Mouse (Mus musculus): ENCODE measurements around the gene Zfp536. TPM values are rescaled to one million over a fixed set of nuclear protein-coding genes. Genes with fewer than 3 reads are reported as not detected.
"Not testable (repeated sequence)": the region's sequence is repeated elsewhere in the genome, so short reads cannot be mapped to it uniquely, and the experiment has no call there.

Zfp536 gene
- polyA plus RNA-seq, 1 experiment from 2014 or later, result 8.0 TPM

DNA sequence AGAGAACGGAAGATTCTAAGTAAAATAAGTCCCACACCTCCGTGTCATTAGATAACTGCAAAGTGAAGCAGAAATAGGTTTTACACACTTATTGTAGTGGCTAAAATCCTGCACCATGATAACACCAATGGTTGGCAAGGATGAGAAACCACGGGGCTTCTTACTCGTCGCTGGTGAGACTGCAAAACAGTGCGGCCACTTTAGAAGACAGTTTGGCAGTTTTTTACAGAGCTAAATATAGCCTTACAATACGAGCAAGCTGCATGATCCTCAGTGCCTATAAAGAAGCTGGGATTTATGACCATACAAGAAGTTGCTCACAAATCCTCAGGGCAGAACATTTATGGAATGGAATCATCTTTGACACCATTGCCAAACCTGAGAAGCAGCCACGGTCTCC lies 45.7 kb downstream of the Zfp536 start:
- ATAC-seq (no peak), DNase-seq (ENCODE audit: low read depth, low spot score) (no peak)
- no peak for TF ChIP-seq CTCF (IDR thresholded peaks at IDR 0.05)
- ChIA-PET CTCF (interaction anchor here (1.0 kb wide), 1 partner anchor 14 kb away, joined by 4 read pairs; no protein-coding TSS in a partner anchor), POLR2A (interaction anchor here (0.7 kb wide), 1 partner anchor 36 kb away, joined by 3 read pairs; no protein-coding TSS in a partner anchor)
- H3K27me3 ChIP-seq, result no peaks in the 10 kb centered on the region
- in situ Hi-C loops (cut with MboI; ENCODE audit: low pct_unique_long_range_greater_than_20kb), result no loop called here

DNA sequence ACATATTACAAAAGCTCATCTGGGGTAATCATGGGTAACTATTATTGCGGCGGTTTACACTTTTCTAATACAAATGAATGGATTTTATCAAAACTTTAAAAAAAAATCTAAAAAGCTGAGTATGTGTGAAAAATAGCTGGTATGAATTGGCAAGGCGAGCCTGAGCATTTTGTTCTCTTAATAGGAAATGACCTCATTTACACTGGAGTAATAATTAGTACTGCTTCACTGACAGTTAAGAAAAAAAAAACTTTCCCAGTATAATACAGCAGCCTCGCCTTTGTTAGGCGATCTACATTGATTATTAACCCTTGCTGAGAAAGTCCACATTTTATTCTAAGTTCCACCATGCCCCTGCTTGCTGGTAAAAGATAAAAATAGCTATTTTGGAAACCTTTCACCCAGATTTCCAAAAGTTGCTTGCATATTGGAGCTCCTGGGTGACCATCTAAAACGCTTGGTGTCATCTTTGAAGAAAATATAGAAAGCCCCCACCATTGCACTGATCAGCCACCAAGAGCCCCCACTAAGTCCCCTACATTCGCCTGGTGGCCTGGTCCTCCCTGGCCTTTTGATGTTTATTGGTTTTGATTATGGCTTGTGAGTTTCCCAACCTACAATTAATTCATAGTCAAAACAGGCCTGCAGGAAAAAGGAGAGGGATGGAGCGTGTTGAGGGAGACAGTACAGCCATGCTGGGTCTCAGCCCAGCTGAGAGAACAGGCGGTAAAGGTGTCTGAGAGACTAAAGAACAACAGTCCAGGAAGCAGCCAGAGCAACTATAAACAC lies 49.2 kb downstream of the Zfp536 start:
- in situ Hi-C loops (cut with MboI; ENCODE audit: low pct_unique_long_range_greater_than_20kb), result no loop called here
- no peak for TF ChIP-seq CTCF (IDR thresholded peaks at IDR 0.05)
- CTCF ChIA-PET, result interaction anchor here (1.5 kb wide), 1 partner anchor 91 kb away, joined by 4 read pairs; no protein-coding TSS in a partner anchor
- H3K27me3 ChIP-seq, result no peaks in the 10 kb centered on the region
- ATAC-seq (no peak), DNase-seq (ENCODE audit: low read depth, low spot score) (no peak)
- POLR2A ChIA-PET, result interaction anchor here (1.0 kb wide), 1 partner anchor 44 kb away, joined by 3 read pairs; no protein-coding TSS in a partner anchor

GRCm38 (mm10) chr7:37723191-37723592 lies 50.2 kb downstream of the Zfp536 start:
- ATAC-seq, result no peak
- CTCF ChIA-PET, result interaction anchor here (1.5 kb wide), 1 partner anchor 90 kb away, joined by 4 read pairs; no protein-coding TSS in a partner anchor
- POLR2A ChIA-PET, result no interaction called here
- TF ChIP-seq CTCF (IDR thresholded peaks at IDR 0.05), result no peak
- no peaks in the 10 kb centered on the region for H3K27me3 ChIP-seq
- DNase-seq (ENCODE audit: low read depth, low spot score), result no peak
- in situ Hi-C loops (cut with MboI; ENCODE audit: low pct_unique_long_range_greater_than_20kb), result no loop called here

DNA sequence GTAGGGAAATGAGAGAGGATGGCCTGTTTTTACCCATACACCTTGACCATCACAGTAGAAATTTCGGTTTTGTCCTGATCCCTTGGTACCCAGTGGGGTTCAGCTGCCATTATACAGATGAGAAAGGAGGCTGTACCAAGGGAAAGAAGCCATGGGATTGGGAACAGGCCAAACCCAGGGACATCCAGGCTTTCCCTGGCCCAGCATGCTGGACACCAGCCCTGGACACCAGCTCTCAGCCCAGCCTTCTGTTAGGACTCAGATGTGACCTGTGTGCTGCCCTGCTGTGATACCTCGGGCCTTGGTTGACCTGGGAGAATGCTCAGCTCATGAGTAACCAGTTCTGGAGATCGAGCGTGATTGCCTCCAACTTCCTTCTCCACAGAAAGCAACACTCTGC lies 51.8 kb downstream of the Zfp536 start:
- H3K27me3 ChIP-seq, result no peaks in the 10 kb centered on the region
- ATAC-seq (no peak), DNase-seq (ENCODE audit: low read depth, low spot score) (no peak)
- POLR2A ChIA-PET, result no interaction called here
- in situ Hi-C loops (cut with MboI; ENCODE audit: low pct_unique_long_range_greater_than_20kb), result no loop called here
- no peak for TF ChIP-seq CTCF (IDR thresholded peaks at IDR 0.05)
- CTCF ChIA-PET, result interaction anchor here (1.1 kb wide), 1 partner anchor 9 kb away, joined by 3 read pairs; no protein-coding TSS in a partner anchor

DNA sequence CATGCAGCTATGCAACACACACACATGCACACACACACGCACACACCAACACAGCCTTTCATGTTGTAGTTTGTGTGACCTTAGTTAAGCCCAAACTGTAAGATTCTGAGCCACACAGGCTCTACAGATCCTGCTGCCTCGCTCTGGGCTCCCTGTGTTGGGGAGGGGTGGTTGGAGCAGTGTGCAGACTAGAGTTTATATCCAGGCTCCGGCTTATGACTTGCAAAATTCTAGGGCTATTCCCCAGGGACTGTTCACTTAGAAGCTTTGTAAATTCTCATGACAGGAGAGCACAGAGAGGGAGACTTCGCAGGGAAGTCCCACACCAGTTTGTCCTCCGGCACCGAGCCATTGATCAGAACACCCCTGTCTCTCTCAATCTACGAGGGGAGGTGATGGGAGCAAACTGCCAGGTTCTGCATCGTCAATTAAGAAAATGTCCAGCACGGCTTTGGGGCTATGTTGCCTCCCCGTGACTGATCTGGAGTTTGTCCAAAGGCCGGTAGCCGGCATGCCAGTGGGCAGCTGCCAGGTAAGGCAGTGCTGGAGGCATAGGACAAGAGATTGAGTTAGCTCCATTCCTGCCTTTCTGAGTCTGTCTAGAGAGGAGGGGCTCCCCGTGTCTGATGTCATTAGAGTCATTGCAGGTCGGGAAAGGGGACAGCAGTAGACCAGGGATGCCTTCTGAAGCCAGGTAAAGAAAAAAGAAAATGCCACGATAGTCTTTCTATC lies 54.6 kb downstream of the Zfp536 start:
- DNase-seq (ENCODE audit: low read depth, low spot score) (no peak), ATAC-seq (no peak)
- POLR2A ChIA-PET, result no interaction called here

GRCm38 (mm10) chr7:37717071-37717470 lies 56.4 kb downstream of the Zfp536 start:
- ATAC-seq, result no peak
- in situ Hi-C loops (cut with MboI; ENCODE audit: low pct_unique_long_range_greater_than_20kb), result no loop called here
- no peak for DNase-seq (ENCODE audit: low read depth, low spot score)
- H3K27me3 ChIP-seq, result no peaks in the 10 kb centered on the region
- TF ChIP-seq CTCF (IDR thresholded peaks at IDR 0.05), result no peak
- POLR2A ChIA-PET, result interaction anchor here (1.1 kb wide), 1 partner anchor 151 kb away, joined by 3 read pairs; no protein-coding TSS in a partner anchor
- CTCF ChIA-PET, result no interaction called here

More for the DNA sequence above, 54.6 kb downstream of the Zfp536 start:
- in situ Hi-C loops (cut with MboI; ENCODE audit: low pct_unique_long_range_greater_than_20kb), result no loop called here
- no peaks in the 10 kb centered on the region for H3K27me3 ChIP-seq
- TF ChIP-seq CTCF (IDR thresholded peaks at IDR 0.05), result no peak
- CTCF ChIA-PET, result interaction anchor here (1.2 kb wide), 1 partner anchor 51 kb away, joined by 3 read pairs; no protein-coding TSS in a partner anchor

GRCm38 (mm10) chr7:37716626-37717025 lies 56.8 kb downstream of the Zfp536 start:
- in situ Hi-C loops (cut with MboI; ENCODE audit: low pct_unique_long_range_greater_than_20kb), result no loop called here
- H3K27me3 ChIP-seq, result no peaks in the 10 kb centered on the region
- CTCF ChIA-PET, result no interaction called here
- POLR2A ChIA-PET, result interaction anchor here (1.1 kb wide), 1 partner anchor 150 kb away, joined by 3 read pairs; no protein-coding TSS in a partner anchor
- DNase-seq (ENCODE audit: low read depth, low spot score) (no peak), ATAC-seq (no peak)
- TF ChIP-seq CTCF (IDR thresholded peaks at IDR 0.05), result no peak

DNA sequence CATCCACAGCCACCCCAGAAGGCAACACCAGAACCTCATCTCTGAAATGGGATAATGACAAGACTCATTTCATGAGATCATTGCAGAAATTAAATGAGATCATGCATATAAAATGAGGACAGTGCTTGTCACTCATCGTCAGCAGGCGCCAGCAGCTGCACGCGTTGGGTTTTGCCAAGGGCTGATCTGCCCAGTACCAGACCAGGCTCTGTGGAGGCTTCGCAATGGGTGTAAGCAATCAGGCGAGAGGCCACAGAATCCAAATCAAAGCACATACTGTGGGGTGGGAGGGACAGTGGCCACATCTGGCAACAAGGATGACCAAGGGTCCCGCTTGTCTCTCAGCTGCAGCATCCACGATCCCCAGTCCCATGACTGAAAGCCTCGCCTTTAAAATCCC lies 69.0 kb downstream of the Zfp536 start:
- DNase-seq (ENCODE audit: low read depth, low spot score), result no peak
- TF ChIP-seq CTCF (IDR thresholded peaks at IDR 0.05), result no peak
- CTCF ChIA-PET, result no interaction called here
- in situ Hi-C loops (cut with MboI; ENCODE audit: low pct_unique_long_range_greater_than_20kb), result no loop called here
- POLR2A ChIA-PET, result interaction anchor here (0.6 kb wide), 2 partner anchors 45 to 196 kb away, joined by 3 to 5 read pairs; no protein-coding TSS in a partner anchor
- no peak for ATAC-seq
- H3K27me3 ChIP-seq, result no peaks in the 10 kb centered on the region

DNA sequence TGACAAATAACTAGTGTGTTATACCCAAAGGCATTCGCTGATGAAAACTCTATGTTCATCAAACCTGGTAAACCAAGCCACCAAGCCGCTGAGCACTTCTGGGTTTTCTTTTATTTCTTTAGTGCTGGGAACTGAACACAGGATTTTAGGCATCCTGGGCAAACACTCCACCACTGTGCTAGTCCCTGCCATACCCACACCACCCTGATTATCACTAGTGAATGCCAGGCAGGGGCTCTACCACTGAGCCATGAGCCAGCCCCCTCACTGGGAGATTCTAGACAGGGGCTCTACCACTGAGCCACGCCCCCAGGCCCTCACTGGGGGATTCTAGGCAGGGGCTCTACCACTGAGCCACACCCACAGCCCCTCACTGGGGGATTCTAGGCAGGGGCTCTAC lies 76.1 kb downstream of the Zfp536 start:
- in situ Hi-C loops (cut with MboI; ENCODE audit: low pct_unique_long_range_greater_than_20kb), result not testable (repeated sequence)

DNA sequence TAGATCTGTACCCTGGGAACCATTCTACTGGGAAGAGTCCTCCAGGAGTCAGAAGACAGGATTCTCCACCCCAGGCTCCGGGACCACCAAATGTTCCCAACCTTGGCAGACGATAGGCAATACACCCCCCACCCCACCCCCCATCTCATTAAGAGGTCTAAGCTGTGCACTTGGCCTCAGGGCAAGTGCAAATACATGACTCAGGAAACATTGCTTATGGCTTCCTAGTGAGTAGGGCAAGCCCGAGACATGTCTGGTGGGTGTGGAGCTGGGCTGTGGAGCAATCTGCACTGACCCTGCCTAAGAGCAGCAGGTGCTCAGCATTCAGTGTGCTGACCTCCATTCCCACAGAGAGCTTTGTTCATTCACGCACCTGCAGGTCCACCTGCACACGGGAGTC lies 78.4 kb downstream of the Zfp536 start:
- in situ Hi-C loops (cut with MboI; ENCODE audit: low pct_unique_long_range_greater_than_20kb), result no loop called here
- POLR2A ChIA-PET, result no interaction called here

More for the DNA sequence above, 76.1 kb downstream of the Zfp536 start:
- H3K27me3 ChIP-seq; DNase-seq (ENCODE audit: low read depth, low spot score); POLR2A ChIA-PET; ATAC-seq; CTCF ChIA-PET: not testable (repeated sequence)

More for the DNA sequence above, 78.4 kb downstream of the Zfp536 start:
- CTCF ChIA-PET, result no interaction called here
- ATAC-seq (peak; percentile 67), DNase-seq (ENCODE audit: low read depth, low spot score) (peak; percentile 3)
- no peaks in the 10 kb centered on the region for H3K27me3 ChIP-seq
- TF ChIP-seq CTCF (IDR thresholded peaks at IDR 0.05), result no peak
